28 mouse cellular contexts compared by ENCODE assay signal in the genomic region with DNA sequence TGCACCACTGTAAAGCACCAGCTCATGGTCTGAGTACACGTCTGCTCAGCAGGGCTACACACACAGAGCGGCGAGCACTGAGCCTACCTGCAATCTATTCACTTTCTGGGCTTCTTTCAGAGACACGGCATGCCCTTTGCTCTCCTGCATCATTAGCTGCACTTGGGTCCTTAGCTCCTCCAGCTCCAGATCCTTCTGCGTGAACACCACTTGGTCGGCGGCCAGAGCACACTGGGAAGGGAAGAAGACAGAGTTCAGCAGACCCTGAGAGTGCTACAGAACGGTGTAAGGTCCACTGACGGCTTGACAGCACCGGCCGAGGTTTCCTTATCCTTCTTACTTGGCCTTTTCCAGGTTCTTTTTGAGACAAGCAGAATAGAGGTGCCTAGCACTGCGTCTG. TPM values are rescaled to one million over a fixed set of nuclear protein-coding genes. Genes with fewer than 3 reads are reported as not detected.
DNase-seq lines count a peak whose midpoint lies in the region; ATAC-seq and TF ChIP-seq lines count a peak whose summit lies in the region.
"Had no signal": no experiment of that assay in that cellular context is flagged by ENCODE, and none has a peak within 500 bp of the region (broad histone marks: within the 10 kb centered on the region; RNA-seq: fewer than 3 reads in every experiment).

No protein-coding gene starts in this region.

- no peak overlapping the region for H3K27ac ChIP-seq in kidney, adult 2 months (ENCODE audit: insufficient read depth, low read depth, low read length)
- H3K27ac ChIP-seq in kidney, embryonic 14.5 days (ENCODE audit: low read depth, low read length) = no peak overlapping the region
- H3K27ac ChIP-seq: embryonic facial prominence, embryonic 10.5 days; embryonic facial prominence, embryonic 13.5 days; forebrain, embryonic 12.5 days; forebrain, embryonic 15.5 days; hindbrain, embryonic 10.5 days; hindbrain, embryonic 13.5 days had no signal

- DNase-seq in heart, adult 11 months = peak; percentile 22
- DNase-seq in heart, postnatal 10 days = no peak
- peak; percentile 87 for DNase-seq in kidney, adult 2 months
- peak; percentile 54 for DNase-seq in kidney, postnatal 10 days
- peak; percentile 82 to 85 for DNase-seq in kidney, postnatal 36 days
- no peak for DNase-seq in frontal cortex, postnatal 36 days (ENCODE audit: low spot score in 2 of 2)
- DNase-seq in layer of hippocampus, adult 9-10 months (ENCODE audit: low spot score) = no peak
- DNase-seq: adrenal gland, adult 8-10 months; adrenal gland, postnatal 25 days; cerebellum, adult 11-12 months; cerebellum, adult 8-10 months; cerebellum, postnatal 36 days; embryo, embryonic 11 days; gastrocnemius, postnatal 10 days; gastrocnemius, postnatal 36 days; heart, postnatal 36 days had no signal

- TF ChIP-seq POLR2A in kidney, adult 2 months (IDR thresholded peaks at IDR 0.05; ENCODE audit: low read depth, low read length) = no peak

- no peaks in the 10 kb centered on the region for H3K27me3 ChIP-seq in kidney, adult 2 months (replicated peaks; ENCODE audit: control insufficient read depth, insufficient read depth, low read length)
- no peaks in the 10 kb centered on the region for H3K27me3 ChIP-seq in kidney, embryonic 14.5 days (ENCODE audit: control insufficient read depth, insufficient read depth, low read length)
- H3K27me3 ChIP-seq: embryonic facial prominence, embryonic 13.5 days; forebrain, embryonic 12.5 days; forebrain, embryonic 15.5 days; hindbrain, embryonic 13.5 days had no signal

- no peak overlapping the region for H3K9ac ChIP-seq in kidney, embryonic 14.5 days (ENCODE audit: low read depth, low read length)
- H3K9ac ChIP-seq: embryonic facial prominence, embryonic 13.5 days; forebrain, embryonic 12.5 days; forebrain, embryonic 15.5 days; hindbrain, embryonic 13.5 days had no signal

- intact Hi-C loops in heart, postnatal 10 days (cut with DNase I) = no loop called here

- H3K4me1 ChIP-seq in kidney, adult 2 months (ENCODE audit: control insufficient read depth, insufficient read depth, low read length) = no peaks in the 10 kb centered on the region
- no peaks in the 10 kb centered on the region for H3K4me1 ChIP-seq in kidney, embryonic 14.5 days (ENCODE audit: control insufficient read depth, insufficient read depth, low read length)
- H3K4me1 ChIP-seq: embryonic facial prominence, embryonic 10.5 days; embryonic facial prominence, embryonic 13.5 days; forebrain, embryonic 12.5 days; forebrain, embryonic 15.5 days; hindbrain, embryonic 10.5 days; hindbrain, embryonic 13.5 days had no signal

- H3K4me3 ChIP-seq in kidney, adult 2 months (ENCODE audit: insufficient read depth, low read depth, low read length) = no peak overlapping the region
- no peak overlapping the region for H3K4me3 ChIP-seq in kidney, embryonic 14.5 days (ENCODE audit: low read length)
- H3K4me3 ChIP-seq: embryonic facial prominence, embryonic 10.5 days; embryonic facial prominence, embryonic 13.5 days; erythroblast, embryonic 14.5 days; forebrain, embryonic 12.5 days; forebrain, embryonic 15.5 days; hindbrain, embryonic 10.5 days; hindbrain, embryonic 13.5 days had no signal

- H3K4me2 ChIP-seq in kidney, embryonic 14.5 days (replicated peaks; ENCODE audit: low read depth, low read length) = no peak overlapping the region
- H3K4me2 ChIP-seq: embryonic facial prominence, embryonic 13.5 days; forebrain, embryonic 12.5 days; forebrain, embryonic 15.5 days; heart, embryonic 11.5 days; hindbrain, embryonic 13.5 days had no signal

- no peak for ATAC-seq in kidney, embryonic 14.5 days (ENCODE audit: low FRiP score, low TSS enrichment)
- ATAC-seq: activated CD4-positive, CD25-positive, alpha-beta regulatory T cell, adult 4 months; forebrain, embryonic 15.5 days had no signal

- no peak for TF ChIP-seq CTCF in kidney, adult 2 months (conservative IDR thresholded peaks at IDR 0.05; ENCODE audit: insufficient read depth, insufficient read length, low read depth, low read length)

- H3K36me3 ChIP-seq in kidney, adult 2 months (ENCODE audit: control insufficient read depth, insufficient read depth, low read length) = no peaks in the 10 kb centered on the region
- no peaks in the 10 kb centered on the region for H3K36me3 ChIP-seq in kidney, embryonic 14.5 days (ENCODE audit: control insufficient read depth, insufficient read depth, low read length)
- H3K36me3 ChIP-seq: embryonic facial prominence, embryonic 10.5 days; embryonic facial prominence, embryonic 13.5 days; forebrain, embryonic 12.5 days; forebrain, embryonic 15.5 days; hindbrain, embryonic 10.5 days; hindbrain, embryonic 13.5 days had no signal

- H3K9me3 ChIP-seq in kidney, embryonic 14.5 days (ENCODE audit: control insufficient read depth, low read length) = no peaks in the 10 kb centered on the region
- H3K9me3 ChIP-seq: embryonic facial prominence, embryonic 13.5 days; forebrain, embryonic 12.5 days; hindbrain, embryonic 10.5 days; hindbrain, embryonic 13.5 days had no signal

- 49% methylated on average over 12 of the region's 12 CpGs for WGBS in kidney, adult 2 months
- 81% methylated on average over 12 of the region's 12 CpGs for WGBS in kidney, embryonic 14.5 days

RNA-seq across cellular contexts. Expression of gene Kif27, which starts 21.5 kb away (rescaled TPM):
- total RNA-seq in heart, postnatal 10 days (2021) = under 1 TPM; 0.22 to 0.24 TPM
- 0.22 and 0.31 TPM in 2 replicates for polyA plus RNA-seq in kidney, adult 2 months (2012; rRNA removed)
- polyA plus RNA-seq in kidney, embryonic 14.5 days (2014; fragmentation: Nextera tagmentation; extraction: Ambion mirVana) = 0.80 and 1.2 TPM in 2 replicates
- total RNA-seq: gastrocnemius, adult 18-20 months; gastrocnemius, postnatal 36 days; granulocyte monocyte progenitor cell, adult 5-6 weeks had no signal
- polyA plus RNA-seq: activated CD4-positive, CD25-positive, alpha-beta regulatory T cell, adult 4 months had no signal

RNA-seq across cellular contexts. Expression of gene 2210016F16Rik, which starts 47.6 kb away (rescaled TPM):
- total RNA-seq in heart, postnatal 10 days (2021) = 10 to 100 TPM; 16.6 to 18.0 TPM
- 25.2 and 33.8 TPM in 2 replicates for polyA plus RNA-seq in kidney, adult 2 months (2012; rRNA removed)
- 28.2 and 29.3 TPM in 2 replicates for polyA plus RNA-seq in kidney, embryonic 14.5 days (2014; fragmentation: Nextera tagmentation; extraction: Ambion mirVana)

Comparison
In these comparisons a context has a peak if more than half of its experiments do, and no peak if none do; other contexts are left out.
1. DNase-seq: peak in heart, adult 11 months (single experiment), kidney, adult 2 months (single experiment), kidney, postnatal 10 days (single experiment) and kidney, postnatal 36 days (2 of 2); none in heart, postnatal 10 days (0 of 2), frontal cortex, postnatal 36 days (0 of 2) and layer of hippocampus, adult 9-10 months (single experiment).